Mouse (Mus musculus) left cerebral cortex, postnatal 25 days (tissue): Measurements from ENCODE around the gene Sgk1. TPM values are rescaled to one million over a fixed set of nuclear protein-coding genes. Genes with fewer than 3 reads are reported as not detected.
"Not testable (repeated sequence)": the region's sequence is repeated elsewhere in the genome, so short reads cannot be mapped to it uniquely, and the experiment has no call there.

ENCODE experiments used
- DNase-seq, 2 experiments: peaks; one replicate each; pipeline ENCODE4 v3.0.0; 2022; ENCODE audit warnings: low spot score in 2 of 2, mixed read lengths in 1 of 2
- intact Hi-C: fragments of 180-260 bp; cut with DNase I; formaldehyde crosslinking; loops from one replicate; pipeline ENCODE4 v1.15.1; 2025
- total RNA-seq, 2 experiments: library from RNA; stranded (reverse); gene quantifications; 2 replicates each; pipeline ENCODE4 v1.2.3; 2021

Gene Sgk1
- total RNA-seq, 2 experiments from 2014 or later: 69.3 to 73.0 TPM

- intact Hi-C loops: no loop called here
- DNase-seq: no peak
Measured at GRCm38 (mm10) chr10:21858437-21858974, 23.5 kb upstream of the Sgk1 start.

DNA sequence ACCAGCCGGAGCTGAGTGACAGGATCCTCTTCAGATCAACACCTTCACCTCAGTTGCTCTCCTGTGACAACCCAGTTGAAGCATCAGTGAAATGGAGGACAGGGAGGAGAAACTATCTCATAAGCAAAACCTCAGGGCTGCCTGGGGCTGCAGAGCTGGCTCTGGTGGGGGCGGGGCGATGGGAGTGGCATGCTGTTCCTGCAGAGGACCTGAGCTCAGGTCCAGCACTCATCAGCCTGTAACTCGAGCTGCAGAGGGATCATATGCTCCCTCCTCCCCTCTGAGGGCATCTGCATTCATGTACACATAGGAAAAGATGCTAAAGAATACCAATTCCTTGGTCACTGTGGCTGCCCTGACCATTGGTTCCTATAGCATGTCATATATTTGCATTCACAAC, 15.5 kb upstream of the Sgk1 start:
- intact Hi-C loops: no loop called here
- DNase-seq: no peak

- DNase-seq: no peak
- intact Hi-C loops: no loop called here
Measured at GRCm38 (mm10) chr10:21868221-21868620, 13.8 kb upstream of the Sgk1 start.

DNA sequence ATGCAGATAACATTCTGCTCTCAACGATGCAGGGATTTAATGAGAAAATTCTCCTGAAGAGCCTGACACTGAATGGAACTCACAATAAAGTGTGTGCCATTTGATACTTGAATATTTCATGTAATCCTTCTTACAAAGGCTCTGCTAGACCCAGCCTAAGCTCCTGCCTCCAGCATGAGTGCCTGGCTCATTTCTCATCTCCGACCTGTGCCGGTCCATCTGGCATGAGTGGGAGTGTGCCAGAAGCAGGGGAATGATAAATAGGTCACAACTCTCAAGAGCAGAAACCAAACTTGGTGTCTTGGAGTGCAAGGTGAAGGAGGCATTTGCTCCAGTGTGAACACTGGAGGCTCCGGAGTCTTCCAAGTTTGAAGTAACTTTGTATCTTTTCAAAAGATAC, 13.4 kb upstream of the Sgk1 start:
- DNase-seq: no peak
- intact Hi-C loops: no loop called here

DNA sequence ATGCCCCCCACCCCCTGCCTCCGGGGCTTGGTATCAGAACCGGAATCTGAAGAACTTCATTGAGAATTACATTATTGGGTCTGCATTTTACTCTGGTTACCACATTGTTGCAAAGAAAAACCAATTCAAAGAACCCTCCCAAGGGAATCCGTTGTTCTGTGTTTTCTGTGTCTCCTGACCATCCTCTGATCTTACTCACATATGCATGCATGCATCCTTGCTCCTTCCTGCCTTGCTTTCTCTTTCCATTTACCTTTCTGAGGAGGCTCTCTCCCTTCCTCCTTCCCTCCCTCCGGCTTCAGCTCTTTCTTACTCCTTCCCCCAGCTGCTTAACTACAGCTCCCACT, 174 bp upstream of the Sgk1 start:
- intact Hi-C loops: loop anchor here (5.0 kb wide), 3 partner anchors 40 to 415 kb away; no protein-coding TSS in a partner anchor
- DNase-seq: no peak

DNA sequence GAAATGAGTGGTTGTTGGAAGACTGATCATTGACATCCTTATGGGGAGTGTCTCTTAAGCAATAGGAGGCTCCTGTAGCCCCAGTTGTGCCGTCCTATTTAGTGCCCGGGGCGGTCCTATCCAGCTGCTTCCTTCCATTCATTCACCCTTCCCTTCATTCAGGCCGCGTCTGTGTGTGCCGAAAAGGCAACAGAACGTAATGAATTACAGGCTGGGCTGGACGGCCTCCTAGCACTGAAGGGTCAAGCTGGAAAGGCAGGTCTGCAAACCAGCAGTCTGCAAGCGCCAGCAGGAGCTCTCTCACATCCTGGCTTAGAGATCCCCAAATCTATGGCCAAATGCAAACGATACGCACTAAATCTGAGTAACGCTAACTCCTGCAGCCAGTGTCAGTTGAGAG, 1.6 kb downstream of the Sgk1 start:
- DNase-seq: peak; percentile 30 to 50
- intact Hi-C loops: loop anchor here (1.0 to 5.0 kb wide), 4 partner anchors 39 to 416 kb away; no protein-coding TSS in a partner anchor

DNA sequence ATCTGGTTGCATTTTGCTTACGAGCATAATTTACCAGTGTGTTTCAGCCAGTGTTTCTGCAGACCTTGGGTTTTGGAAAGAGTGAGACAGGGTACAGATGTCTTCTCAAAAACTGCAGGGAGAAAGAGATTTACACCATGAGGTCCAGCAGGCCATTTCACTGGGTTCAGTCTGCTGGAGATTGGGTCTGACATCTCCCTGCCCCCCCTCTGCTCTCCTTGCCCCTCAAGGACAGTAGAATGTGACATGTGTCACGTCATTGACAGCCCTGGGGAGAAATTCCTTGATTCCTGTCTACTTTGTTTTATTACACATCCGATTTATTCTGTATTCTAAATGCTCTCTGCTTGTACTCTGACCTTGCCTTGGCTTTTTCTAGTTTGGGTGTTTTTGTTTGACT, 2.5 kb downstream of the Sgk1 start:
- DNase-seq: no peak
- intact Hi-C loops: loop anchor here (5.0 kb wide), 3 partner anchors 38 to 417 kb away; no protein-coding TSS in a partner anchor

GRCm38 (mm10) chr10:21889141-21889765, 7.3 kb downstream of the Sgk1 start:
- DNase-seq: peak in 1 of 2 experiments; percentile 38
- intact Hi-C loops: no loop called here

GRCm38 (mm10) chr10:21890293-21890692, 8.3 kb downstream of the Sgk1 start:
- intact Hi-C loops: no loop called here
- no peak for DNase-seq

- no peak for DNase-seq
- intact Hi-C loops: no loop called here
Measured at GRCm38 (mm10) chr10:21891442-21891841, 9.5 kb downstream of the Sgk1 start.

DNA sequence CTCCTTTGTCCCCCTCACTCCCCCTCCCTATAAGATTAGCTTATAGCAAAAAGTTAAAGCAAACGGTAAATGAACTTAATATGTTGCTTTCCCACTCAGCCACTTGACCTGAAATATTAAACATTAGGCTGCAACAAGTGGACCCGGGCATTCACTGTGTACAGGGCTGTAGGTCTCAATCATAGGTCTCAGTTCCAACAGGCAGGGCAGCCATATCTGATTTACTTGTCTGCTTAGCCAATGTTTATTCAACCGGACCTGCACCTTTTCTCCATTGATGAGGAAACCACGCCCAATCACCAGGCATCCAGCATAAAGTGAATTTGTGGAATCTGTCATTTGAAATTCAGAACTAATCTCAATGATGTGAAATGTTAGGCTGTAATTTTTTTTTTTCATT, 10.1 kb downstream of the Sgk1 start:
- intact Hi-C loops: no loop called here
- DNase-seq: no peak

DNA sequence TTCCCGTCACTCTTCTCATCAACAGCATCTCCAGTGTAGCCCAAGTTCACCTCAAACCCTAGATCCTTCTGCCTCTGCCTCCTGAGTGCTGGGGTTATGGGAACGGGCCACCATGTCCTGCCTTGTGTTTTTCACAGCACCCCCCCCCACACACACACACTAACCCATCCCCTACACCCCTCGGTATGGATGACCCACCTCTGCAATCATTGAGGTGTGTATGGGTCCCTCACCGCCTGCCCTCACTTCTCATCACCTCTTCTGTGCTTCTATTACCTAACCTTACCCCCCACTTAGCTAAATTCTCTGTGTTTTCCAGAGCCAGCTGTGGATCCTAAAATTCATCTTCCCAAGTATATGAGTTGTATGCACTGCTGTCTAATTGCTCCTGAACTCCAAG, 16.4 kb downstream of the Sgk1 start:
- no peak for DNase-seq
- intact Hi-C loops: no loop called here

DNA sequence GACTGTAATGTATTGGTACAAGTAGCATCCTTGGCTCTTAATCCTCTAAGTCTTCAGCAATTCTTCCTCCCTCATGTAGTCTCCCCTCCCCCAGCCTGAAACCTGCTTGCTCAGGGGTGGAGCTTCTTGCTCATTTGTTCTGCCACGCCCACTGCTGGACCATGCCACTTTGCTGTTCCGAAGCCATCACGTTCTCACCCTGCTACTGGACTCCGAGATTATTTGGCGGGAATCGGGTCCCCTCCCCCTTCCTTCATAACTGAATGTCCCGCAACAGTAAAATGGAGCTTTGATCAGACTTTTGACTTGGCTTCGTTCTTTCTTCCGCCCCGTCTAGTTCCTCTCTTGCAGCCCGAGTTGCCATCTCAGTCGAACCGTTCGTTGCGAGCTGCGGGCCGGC, 16.9 kb downstream of the Sgk1 start:
- DNase-seq, intact Hi-C loops: not testable (repeated sequence)

GRCm38 (mm10) chr10:21899397-21899796, 17.4 kb downstream of the Sgk1 start:
- no peak for DNase-seq
- intact Hi-C loops: no loop called here

DNA sequence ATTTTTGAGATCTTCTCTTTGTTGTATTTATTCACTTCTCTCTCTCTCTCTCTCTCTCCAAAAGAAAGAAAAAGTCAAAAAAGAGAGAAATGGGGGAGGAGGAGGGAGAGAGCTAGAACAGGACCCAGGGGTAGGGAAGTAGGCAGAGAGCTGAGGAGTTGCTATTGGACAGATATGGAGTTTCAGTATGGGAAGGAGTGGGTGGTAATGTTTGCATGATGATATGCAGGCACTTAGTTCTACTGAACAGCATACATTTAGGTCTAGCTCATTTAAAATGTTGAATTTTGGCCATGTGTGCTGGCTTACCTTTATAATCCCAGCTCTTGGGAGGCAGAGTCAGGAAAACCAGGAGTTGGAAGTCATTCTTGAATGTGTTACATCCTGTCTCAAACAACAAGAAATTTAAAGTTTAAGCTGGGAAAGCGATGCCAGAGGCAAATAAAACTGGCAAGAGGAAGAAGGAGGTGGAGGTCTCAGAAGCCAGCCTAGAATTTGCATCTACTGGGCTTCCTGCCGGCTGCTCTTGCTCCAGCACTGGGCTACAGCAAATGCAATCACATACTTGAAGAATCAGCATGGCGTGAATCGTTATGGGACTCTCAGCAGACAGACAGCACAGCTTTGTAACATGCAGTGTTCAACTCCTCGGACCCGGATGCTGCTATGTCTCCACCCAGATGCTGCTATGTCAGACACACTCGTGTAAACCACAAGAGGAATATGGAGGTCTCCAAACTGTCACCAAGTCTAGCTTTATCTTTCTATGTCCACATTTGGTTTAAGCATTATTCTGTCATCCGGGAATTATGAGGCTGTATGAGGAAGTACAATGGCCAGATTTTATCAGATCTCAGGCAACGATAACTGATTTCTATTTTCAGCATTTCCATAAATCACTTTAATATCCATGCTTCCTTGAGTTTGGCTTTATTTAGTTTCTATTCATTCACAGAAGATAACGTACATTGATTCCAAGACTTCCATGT, 20.5 kb downstream of the Sgk1 start:
- intact Hi-C loops: no loop called here

GRCm38 (mm10) chr10:21904151-21904550, 22.2 kb downstream of the Sgk1 start:
- intact Hi-C loops: no loop called here
- no peak for DNase-seq

More for the DNA sequence above, 20.5 kb downstream of the Sgk1 start:
- DNase-seq: peak in 1 of 2 experiments; percentile 60

- no peak for DNase-seq
- intact Hi-C loops: no loop called here
Measured at GRCm38 (mm10) chr10:21905616-21906015, 23.6 kb downstream of the Sgk1 start.

- DNase-seq: no peak
- intact Hi-C loops: no loop called here
Measured at GRCm38 (mm10) chr10:21906894-21907446, 25.0 kb downstream of the Sgk1 start.

DNA sequence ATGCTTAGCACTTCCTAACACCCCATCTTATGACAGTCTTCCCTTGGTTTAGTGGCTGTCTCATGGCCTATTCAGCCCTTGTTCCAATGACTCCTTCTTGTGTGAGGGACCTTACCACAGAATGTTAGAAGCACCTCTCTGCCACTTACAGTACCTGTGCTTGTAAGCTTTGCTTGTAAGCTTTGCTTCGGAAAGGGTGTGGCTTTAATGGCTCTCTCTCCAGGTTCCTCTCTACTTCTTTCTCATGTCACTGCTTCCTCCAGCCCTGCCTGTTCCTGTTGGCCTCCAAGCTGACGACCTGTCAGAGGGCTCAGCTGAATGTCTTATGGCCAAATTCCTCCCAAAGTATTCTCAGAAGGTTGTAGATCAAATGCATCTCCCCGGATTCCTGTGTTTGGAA, 25.8 kb downstream of the Sgk1 start:
- no peak for DNase-seq
- intact Hi-C loops: no loop called here

DNA sequence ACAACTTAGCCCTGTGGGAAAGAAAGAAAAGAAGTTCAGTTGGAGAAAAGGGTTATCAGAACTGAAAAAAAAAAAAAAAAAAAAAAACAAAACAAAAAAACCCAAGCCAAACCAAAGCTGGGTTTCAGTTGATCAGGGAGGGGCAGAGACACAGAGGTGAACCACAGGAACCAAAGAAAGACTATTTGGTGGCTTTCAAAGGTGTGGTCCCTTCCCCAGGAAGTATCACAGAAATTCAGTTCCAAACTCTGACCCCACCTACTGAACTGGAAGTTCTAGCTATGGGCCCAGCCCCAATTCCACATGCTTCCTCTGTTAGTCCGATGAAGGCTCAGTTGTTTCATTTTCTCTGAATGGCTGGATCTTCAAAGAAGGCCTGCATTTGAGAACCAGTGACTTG, 26.7 kb downstream of the Sgk1 start:
- DNase-seq: no peak
- intact Hi-C loops: no loop called here
